Mouse (Mus musculus): ENCODE measurements around the gene Col18a1.

Gene Col18a1

GRCm38 (mm10) chr10:77136205-77136604 lies 30.1 kb downstream of the Col18a1 start:
- in situ Hi-C loops (cut with MboI, MseI) = no loop called here

- in situ Hi-C loops (cut with MboI, MseI) = no loop called here
Measured at GRCm38 (mm10) chr10:77135274-77135829, 31.0 kb downstream of the Col18a1 start.

GRCm38 (mm10) chr10:77134807-77135152 lies 31.6 kb downstream of the Col18a1 start:
- in situ Hi-C loops (cut with MboI, MseI) = loop anchor here (5.0 kb wide), 2 partner anchors 52 to 118 kb away; no protein-coding TSS in a partner anchor

- in situ Hi-C loops (cut with MboI, MseI) = loop anchor here (5.0 kb wide), 2 partner anchors 52 to 118 kb away; no protein-coding TSS in a partner anchor
Measured at GRCm38 (mm10) chr10:77133951-77134806, 32.2 kb downstream of the Col18a1 start.

- in situ Hi-C loops (cut with MboI, MseI) = loop anchor here (5.0 kb wide), 2 partner anchors 50 to 120 kb away; no protein-coding TSS in a partner anchor
Measured at GRCm38 (mm10) chr10:77132118-77132517, 34.2 kb downstream of the Col18a1 start.

- in situ Hi-C loops (cut with MboI, MseI) = loop anchor here (5.0 kb wide), 2 partner anchors 49 to 121 kb away; no protein-coding TSS in a partner anchor
Measured at GRCm38 (mm10) chr10:77131536-77131935, 34.8 kb downstream of the Col18a1 start.

GRCm38 (mm10) chr10:77130561-77131240 lies 35.6 kb downstream of the Col18a1 start:
- in situ Hi-C loops (cut with MboI, MseI) = loop anchor here (5.0 kb wide), 2 partner anchors 48 to 122 kb away; no protein-coding TSS in a partner anchor

- in situ Hi-C loops (cut with MboI, MseI) = loop anchor here (5.0 kb wide), 2 partner anchors 48 to 122 kb away; no protein-coding TSS in a partner anchor
Measured at GRCm38 (mm10) chr10:77129637-77130410, 36.5 kb downstream of the Col18a1 start.

- in situ Hi-C loops (cut with MboI, MseI) = no loop called here
Measured at GRCm38 (mm10) chr10:77127926-77128325, 38.4 kb downstream of the Col18a1 start.

GRCm38 (mm10) chr10:77126590-77126989 lies 39.8 kb downstream of the Col18a1 start:
- in situ Hi-C loops (cut with MboI, MseI) = no loop called here

GRCm38 (mm10) chr10:77125078-77125731 lies 41.1 kb downstream of the Col18a1 start:
- in situ Hi-C loops (cut with MboI, MseI) = no loop called here

GRCm38 (mm10) chr10:77123953-77124352 lies 42.4 kb downstream of the Col18a1 start:
- in situ Hi-C loops (cut with MboI, MseI) = no loop called here

GRCm38 (mm10) chr10:77121287-77122022 lies 44.9 kb downstream of the Col18a1 start:
- in situ Hi-C loops (cut with MboI, MseI) = no loop called here

GRCm38 (mm10) chr10:77120501-77120900 lies 45.8 kb downstream of the Col18a1 start:
- in situ Hi-C loops (cut with MboI, MseI) = no loop called here

- in situ Hi-C loops (cut with MboI, MseI) = no loop called here
Measured at GRCm38 (mm10) chr10:77119437-77119836, 46.9 kb downstream of the Col18a1 start.

- in situ Hi-C loops (cut with MboI, MseI) = no loop called here
Measured at GRCm38 (mm10) chr10:77118361-77118760, 48.0 kb downstream of the Col18a1 start.

- in situ Hi-C loops (cut with MboI, MseI) = no loop called here
Measured at GRCm38 (mm10) chr10:77116537-77117455, 49.6 kb downstream of the Col18a1 start.

GRCm38 (mm10) chr10:77113489-77114240 lies 52.7 kb downstream of the Col18a1 start:
- in situ Hi-C loops (cut with MboI, MseI) = no loop called here
